Comparison of ENCODE assay signal across 8 mouse cellular contexts in genomic region chr11:79655592-79655991, GRCm38 (mm10).
"Had no signal": no experiment of that assay in that cellular context is flagged by ENCODE, and none has a peak within 500 bp of the region (broad histone marks: within the 10 kb centered on the region; RNA-seq: fewer than 3 reads in every experiment).

No protein-coding gene starts in this region.

- DNase-seq: lung, adult 18-20 months; lung, embryonic 14.5 days; lung, postnatal 10 days; lung, postnatal 36 days; right cerebral cortex, postnatal 14 days; thymus, adult 2 months; thymus, postnatal 25 days; thymus, postnatal 4 days had no signal
